Mouse (Mus musculus) ovary, adult 10 weeks (tissue): ENCODE results near the gene Sgsh. TPM values are rescaled to one million over a fixed set of nuclear protein-coding genes. Genes with fewer than 3 reads are reported as not detected.

Source experiments
- polyA plus RNA-seq: library from polyadenylated mRNA; stranded (reverse); fragments of 350-450 nt; fragmentation: Illumina TruSeq; extraction: RNeasy Lipid Tissue Mini Kit (QIAGEN cat#74804); gene quantifications from one replicate; pipeline ENCODE4 v1.2.3, GENCODE M21; 2014

Gene Sgsh
- 3.2 TPM for polyA plus RNA-seq

DNA sequence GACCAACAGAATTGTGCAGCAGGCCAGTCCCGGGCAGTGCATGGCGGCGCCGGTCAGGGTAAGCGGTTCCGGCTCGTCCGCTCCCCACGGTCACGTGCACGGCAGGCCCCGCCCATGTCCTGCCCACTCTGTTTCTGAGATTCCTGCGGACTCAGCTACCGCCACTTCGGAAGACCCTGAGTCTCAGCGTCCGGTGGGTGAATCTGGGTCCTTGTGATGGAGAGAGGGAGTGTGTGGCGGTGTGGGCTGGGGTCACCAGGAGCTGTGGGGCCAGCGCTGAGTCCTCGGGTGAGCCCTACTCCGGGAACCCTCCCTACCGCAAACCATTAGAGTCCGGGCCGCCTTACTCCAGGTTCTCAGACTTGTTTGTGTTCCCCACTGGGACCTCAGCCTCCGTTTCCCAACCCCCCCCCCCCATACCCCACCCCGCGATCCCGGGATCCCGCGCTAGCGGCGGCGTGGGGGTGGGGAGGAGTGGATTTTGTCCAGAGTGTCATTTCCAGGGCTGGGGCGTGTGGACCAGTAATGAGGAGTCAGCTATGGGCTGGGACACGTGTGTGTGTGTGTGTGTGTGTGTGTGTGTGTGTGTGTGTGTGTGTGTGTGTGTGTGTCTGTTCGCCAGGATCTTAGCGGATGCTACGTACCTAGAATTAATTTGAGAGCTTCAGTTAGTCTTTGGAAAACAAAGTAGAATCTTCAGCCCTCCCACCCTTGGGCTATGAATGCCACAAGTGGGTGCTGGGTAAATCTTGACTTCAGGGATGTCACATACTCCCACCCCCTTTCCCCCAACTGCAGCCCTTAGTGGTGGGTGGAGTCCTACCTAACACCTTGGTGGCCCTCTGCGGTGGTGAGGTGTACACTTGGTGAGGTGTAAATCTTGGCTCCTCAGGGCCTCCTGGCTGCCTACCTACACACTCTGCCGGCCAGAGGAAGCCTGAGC is at the start of gene Sgsh, which contains the start of gene Slc26a11:
Gene Sgsh (minus strand): TSS at position 94 of the 943 bp plus-strand sequence.
Gene Slc26a11 (plus strand): TSS at position 115 of the 943 bp plus-strand sequence.

DNA sequence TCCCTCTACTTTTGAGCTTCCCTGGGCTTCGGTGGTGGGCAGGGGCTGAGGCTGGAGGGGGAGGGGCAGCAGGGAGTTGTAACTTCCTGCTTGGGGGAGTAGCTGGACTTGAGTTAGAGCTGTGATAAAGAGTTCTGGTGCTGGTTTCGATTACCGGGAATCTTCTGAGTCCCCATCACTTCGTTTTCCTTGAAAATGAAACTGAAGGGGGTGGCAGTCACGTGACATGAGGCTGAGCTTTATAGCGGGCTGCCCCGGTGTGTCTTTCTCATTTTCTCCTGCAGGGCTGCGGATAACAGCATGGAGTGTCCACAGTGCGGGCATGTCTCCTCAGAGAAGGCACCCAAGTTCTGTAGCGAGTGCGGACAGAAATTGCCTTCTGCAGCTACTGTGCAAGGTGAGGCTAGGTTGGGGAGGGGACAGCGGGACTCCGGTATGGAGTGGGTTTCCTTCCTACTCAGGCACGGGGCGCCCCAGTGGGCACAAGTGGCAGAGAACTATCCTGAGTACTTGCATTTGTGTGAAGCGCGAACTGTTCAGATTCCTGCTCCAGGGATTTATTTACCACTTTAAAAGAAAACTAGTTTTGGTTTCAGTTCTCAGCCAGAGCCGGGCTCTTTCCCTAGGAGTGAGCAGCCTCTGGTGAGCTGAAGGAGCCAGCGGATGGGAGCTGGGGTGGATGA is 37.6 kb upstream of the Sgsh start, which contains the start of gene Rnf213:
Gene Rnf213 (plus strand): TSS at position 301 of the 683 bp plus-strand sequence.

DNA sequence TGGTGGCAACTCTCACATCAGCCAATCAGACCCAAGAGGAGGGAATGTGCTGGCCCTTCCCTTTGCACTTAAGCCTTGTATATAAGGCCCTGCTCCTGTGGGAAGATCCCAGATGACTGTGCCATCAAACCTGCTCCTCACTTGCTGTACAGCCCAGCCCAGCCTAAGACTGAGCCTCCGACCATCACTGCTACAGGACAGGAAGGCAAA is 47.8 kb downstream of the Sgsh start, which contains the start of gene Card14:
Gene Card14 (plus strand): TSS at position 111 of the 210 bp plus-strand sequence.

DNA sequence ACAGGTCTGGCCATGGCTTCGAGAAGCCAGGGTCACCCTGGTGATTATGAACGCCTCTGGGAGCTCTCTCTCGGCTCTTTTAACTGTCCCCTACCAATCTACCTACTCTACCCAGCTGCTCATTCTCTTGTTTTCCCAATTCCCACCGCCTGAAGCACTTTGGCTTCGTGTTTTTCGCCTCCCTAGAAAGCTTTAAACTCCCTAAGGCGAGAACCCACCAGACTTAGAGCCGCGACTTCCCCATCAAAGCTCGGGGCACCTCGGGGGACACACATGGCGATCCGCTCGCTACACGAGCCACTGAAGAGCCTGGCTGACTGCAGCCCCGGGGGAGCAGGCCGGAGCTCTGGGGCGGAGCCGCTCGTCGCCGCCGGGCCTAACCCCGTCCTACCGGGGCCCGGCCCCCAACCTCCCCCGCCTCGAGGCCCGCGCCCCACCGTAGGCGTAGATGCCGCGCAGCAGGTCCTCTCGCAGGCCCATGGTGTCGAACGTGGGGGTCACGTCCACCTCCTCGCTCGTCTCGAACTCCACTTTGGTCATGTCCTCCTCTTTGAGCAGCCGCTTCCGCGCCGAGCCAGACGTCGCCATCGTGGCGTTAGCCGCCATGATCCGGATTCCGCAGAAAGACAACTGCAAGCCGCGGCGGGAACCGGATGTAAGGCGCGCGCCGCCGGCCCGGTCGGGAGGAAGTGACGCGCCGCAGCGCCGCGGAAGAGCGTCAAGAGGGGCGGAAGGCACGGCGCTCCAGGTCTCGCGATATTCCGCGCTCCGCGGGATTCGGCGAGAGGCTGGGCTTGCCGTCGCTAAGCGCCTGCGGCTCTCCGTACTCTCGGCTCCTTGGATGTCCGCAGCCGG is 55.7 kb downstream of the Sgsh start, which contains the start of gene Eif4a3:
Gene Eif4a3 (minus strand): TSS at position 699 of the 855 bp plus-strand sequence.

Other genes with a start within 250 kb of the Sgsh start
- 3.1 TPM for gene Tbc1d16, start 127.0 kb downstream of the Sgsh start, polyA plus RNA-seq
- 1.7 TPM for gene Ccdc40, start 127.0 kb downstream of the Sgsh start, polyA plus RNA-seq
- gene Gaa, start 87.6 kb downstream of the Sgsh start, polyA plus RNA-seq, result 0.46 TPM
- gene Eif4a3, start 55.4 kb downstream of the Sgsh start, polyA plus RNA-seq, result 62.7 TPM
- not detected for gene Card14, start 47.8 kb downstream of the Sgsh start, polyA plus RNA-seq
- gene Slc26a11, start within 50 bp of the Sgsh start, polyA plus RNA-seq, result 2.9 TPM
- gene Rnf213, start 37.6 kb upstream of the Sgsh start, polyA plus RNA-seq, result 102 TPM
- 0.34 TPM for gene Endov, start 135.8 kb upstream of the Sgsh start, polyA plus RNA-seq
- gene Nptx1, start 192.2 kb upstream of the Sgsh start, polyA plus RNA-seq, result 0.88 TPM
- 2.8 TPM for gene Rptor, start 247.4 kb upstream of the Sgsh start, polyA plus RNA-seq